13 mouse cellular contexts compared by ENCODE assay signal in the genomic region with DNA sequence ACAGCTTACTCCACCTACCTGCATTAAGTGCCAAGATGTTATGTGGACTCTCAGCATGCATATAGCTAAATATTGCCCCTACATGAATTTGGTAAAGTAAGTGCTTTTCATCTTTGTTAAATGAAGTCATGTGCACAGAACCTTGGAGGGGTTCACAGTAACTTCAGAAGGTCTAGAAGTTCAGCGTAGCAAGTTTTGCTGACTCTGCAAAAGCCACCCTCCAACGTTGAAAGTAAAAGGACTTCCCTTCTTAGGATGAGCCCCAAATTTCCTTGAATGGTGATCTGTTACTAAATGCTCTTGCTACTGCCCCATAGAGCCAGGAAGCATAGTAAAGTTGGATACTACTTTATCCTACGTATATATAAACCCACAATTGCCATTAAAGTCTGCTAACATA.
"Had no signal": no experiment of that assay in that cellular context is flagged by ENCODE, and none has a peak within 500 bp of the region (broad histone marks: within the 10 kb centered on the region; RNA-seq: fewer than 3 reads in every experiment).

No protein-coding gene starts in this region.

- H3K27me3 ChIP-seq: megakaryocyte, embryonic 14.5 days; midbrain, embryonic 13.5 days; midbrain, embryonic 15.5 days; neural tube, embryonic 12.5 days had no signal

- H3K4me2 ChIP-seq: lung, embryonic 14.5 days; midbrain, embryonic 11.5 days; midbrain, embryonic 13.5 days; midbrain, embryonic 15.5 days; neural tube, embryonic 12.5 days had no signal

- ATAC-seq: midbrain, embryonic 13.5 days; midbrain, embryonic 15.5 days had no signal

- H3K9ac ChIP-seq: lung, embryonic 14.5 days; midbrain, embryonic 13.5 days; midbrain, embryonic 15.5 days; neural tube, embryonic 12.5 days had no signal

- H3K9me3 ChIP-seq: megakaryocyte, embryonic 14.5 days; midbrain, embryonic 13.5 days; midbrain, embryonic 15.5 days; neural tube, embryonic 12.5 days had no signal

- H3K27ac ChIP-seq: midbrain, embryonic 13.5 days; midbrain, embryonic 15.5 days; neural tube, embryonic 12.5 days had no signal

- H3K36me3 ChIP-seq: midbrain, embryonic 13.5 days; midbrain, embryonic 15.5 days; neural tube, embryonic 12.5 days had no signal

- H3K4me3 ChIP-seq: megakaryocyte, embryonic 14.5 days; midbrain, embryonic 13.5 days; midbrain, embryonic 15.5 days; neural tube, embryonic 12.5 days had no signal

- H3K4me1 ChIP-seq: neural tube, embryonic 12.5 days had no signal

- DNase-seq: lung, adult 18-20 months; lung, embryonic 14.5 days; lung, postnatal 10 days; lung, postnatal 4 days; right cerebral cortex, postnatal 14 days; thymus, adult 18-20 months; thymus, postnatal 14 days; thymus, postnatal 36 days had no signal
